Mouse (Mus musculus) intestine, embryonic 14.5 days (tissue): ENCODE measurements around the gene Col19a1. TPM values are rescaled to one million over a fixed set of nuclear protein-coding genes. Genes with fewer than 3 reads are reported as not detected.
"Not testable (repeated sequence)": the region's sequence is repeated elsewhere in the genome, so short reads cannot be mapped to it uniquely, and the experiment has no call there.

Experiments used
- ATAC-seq: fragments of 200-750 bp; cut with Nextera tagmentation; replicated peaks from 2 replicates; pipeline ENCODE4 v1.8.0; 2017; ENCODE audit warnings: low read depth, moderate number of reproducible peaks, moderate TSS enrichment, moderate library complexity; ENCODE audit not compliant: low FRiP score, low TSS enrichment
- DNase-seq: peaks from one replicate; pipeline ENCODE4 v3.0.0-alpha.2; 2018; ENCODE audit warnings: low spot score
- H3K27ac ChIP-seq: fragments of 300-500 bp; sonication (generic); 2 replicates; pipeline ENCODE4 v1.5.1; 2014; ENCODE audit warnings: low read depth, mild to moderate bottlenecking, control low read depth
- H3K27me3 ChIP-seq: fragments of 300-500 bp; sonication (generic); replicated peaks from 2 replicates; pipeline ENCODE4 v1.6.1; 2014; ENCODE audit warnings: low read length, control low read depth; ENCODE audit not compliant: control insufficient read depth, insufficient read depth
- H3K36me3 ChIP-seq: fragments of 300-500 bp; sonication (generic); 2 replicates; pipeline ENCODE4 v1.6.1; 2014; ENCODE audit warnings: low read length, control low read depth; ENCODE audit not compliant: control insufficient read depth, insufficient read depth
- H3K4me1 ChIP-seq: fragments of 300-500 bp; sonication (generic); replicated peaks from 2 replicates; pipeline ENCODE4 v1.6.1; 2014; ENCODE audit warnings: low read length, control low read depth, mixed read lengths; ENCODE audit not compliant: control insufficient read depth, insufficient read depth
- H3K4me2 ChIP-seq: fragments of 300-500 bp; sonication (generic); 2 replicates; pipeline ENCODE4 v1.6.1; 2014; ENCODE audit warnings: low read length
- H3K4me3 ChIP-seq: fragments of 300-500 bp; sonication (generic); 2 replicates; pipeline ENCODE4 v1.5.1; 2014; ENCODE audit warnings: low read depth, low read length, control low read depth, mixed read lengths
- H3K9ac ChIP-seq: fragments of 300-500 bp; sonication (generic); 2 replicates; pipeline ENCODE4 v1.6.1; 2014; ENCODE audit warnings: mild to moderate bottlenecking, low read length
- H3K9me3 ChIP-seq: fragments of 300-500 bp; sonication (generic); 2 replicates; pipeline ENCODE4 v1.6.1; 2016; ENCODE audit warnings: low read length, control low read depth; ENCODE audit not compliant: control insufficient read depth
- WGBS: fragments of 180-500 bp; shearing (Covaris S2); extraction: QIAGEN DNeasy Blood & Tissue Kit; methylation state at CpG from one replicate; pipeline ENCODE4 v1.1.7; 2014; 5-methylcytosine and 5-hydroxymethylcytosine counted together
- polyA plus RNA-seq: library from polyadenylated mRNA; unstranded; fragments of >200 nt; fragmentation: Nextera tagmentation; extraction: Ambion mirVana; gene quantifications from 2 replicates; pipeline ENCODE4 v1.2.1, GENCODE M21; 2014

The Col19a1 gene
- polyA plus RNA-seq: 0.73 and 0.74 TPM in 2 replicates

GRCm38 (mm10) chr1:24587141-24587541 is at the start of gene Col19a1:
Col19a1 (minus strand) TSS chr1:24587472.
- no peak for ATAC-seq
- DNase-seq: peak; percentile 62
- WGBS: 2% methylated on average over 22 of the region's 22 CpGs
- peak within 1 kb of the TSS; percentile 97 for H3K4me2 ChIP-seq
- H3K27ac ChIP-seq: no peak within 1 kb of the TSS
- no peaks in the 10 kb centered on the region for H3K9me3 ChIP-seq
- H3K27me3 ChIP-seq: peaks cover 67% of the 10 kb centered on the region
- no peaks in the 10 kb centered on the region for H3K36me3 ChIP-seq
- H3K9ac ChIP-seq: peak within 1 kb of the TSS; percentile 48; the same call in 1 of the 2 replicates
- 0 out of 2 replicates have a peak, but pooled peaks cover 6% of the 10 kb centered on the region for H3K4me1 ChIP-seq
- H3K4me3 ChIP-seq: peak within 1 kb of the TSS; percentile 55

GRCm38 (mm10) chr1:24633553-24634132 is 46.4 kb upstream of the Col19a1 start:
- DNase-seq (peak; percentile 52), ATAC-seq (no peak)
- H3K4me2 ChIP-seq: peak overlapping the region; percentile 20; the same call in 1 of the 2 replicates
- H3K36me3 ChIP-seq: no peaks in the 10 kb centered on the region
- no peak overlapping the region for H3K4me3 ChIP-seq
- WGBS: 34% methylated on average over 14 of the region's 14 CpGs
- H3K9ac ChIP-seq: no peak overlapping the region
- H3K27ac ChIP-seq: no peak overlapping the region
- no peaks in the 10 kb centered on the region for H3K4me1 ChIP-seq
- H3K27me3 ChIP-seq: no peaks in the 10 kb centered on the region
- no peaks in the 10 kb centered on the region for H3K9me3 ChIP-seq

GRCm38 (mm10) chr1:24612556-24612955 is 25.3 kb upstream of the Col19a1 start:
- H3K27ac ChIP-seq, ATAC-seq: not testable (repeated sequence)
- WGBS: under 1% methylated on average over 1 of the region's 2 CpGs

DNA sequence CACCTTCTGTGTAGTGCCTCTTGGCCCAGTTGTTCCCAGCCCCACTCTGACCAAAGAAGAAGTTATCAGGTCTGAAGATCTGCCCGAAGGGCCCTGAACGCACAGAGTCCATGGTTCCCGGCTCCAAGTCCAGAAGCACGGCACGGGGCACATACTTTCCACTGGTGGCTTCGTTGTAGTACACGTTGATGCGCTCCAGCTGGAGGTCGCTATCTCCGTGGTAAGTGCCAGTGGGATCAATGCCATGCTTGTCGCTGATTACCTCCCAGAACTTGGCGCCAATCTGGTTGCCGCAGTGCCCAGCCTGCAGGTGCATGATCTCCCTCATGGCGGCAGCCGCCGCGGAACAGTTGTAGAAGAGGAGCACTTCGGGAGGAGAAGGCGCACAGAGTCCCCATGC is 7.8 kb upstream of the Col19a1 start:
- ATAC-seq (no peak), DNase-seq (no peak)
- Histone ChIP-seq H3K27ac (no peak overlapping the region), H3K9me3 (no peaks in the 10 kb centered on the region), H3K9ac (no peak overlapping the region), H3K4me3 (no peak overlapping the region), H3K4me2 (no peak overlapping the region), H3K4me1 (no peaks in the 10 kb centered on the region), H3K36me3 (no peaks in the 10 kb centered on the region), H3K27me3 (0 out of 2 replicates have a peak, but pooled peaks cover 3% of the 10 kb centered on the region)
- 96% methylated on average over 19 of the region's 19 CpGs for WGBS

More at GRCm38 (mm10) chr1:24612556-24612955, 25.3 kb upstream of the Col19a1 start:
- H3K9me3 ChIP-seq, H3K27me3 ChIP-seq, DNase-seq, H3K36me3 ChIP-seq, H3K9ac ChIP-seq, H3K4me3 ChIP-seq, H3K4me2 ChIP-seq, H3K4me1 ChIP-seq: not testable (repeated sequence)

GRCm38 (mm10) chr1:24586370-24587140 is 717 bp downstream of the Col19a1 start:
- Histone ChIP-seq H3K9ac (peak overlapping the region; percentile 48; the same call in 1 of the 2 replicates), H3K27me3 (peaks cover 67% of the 10 kb centered on the region), H3K9me3 (no peaks in the 10 kb centered on the region), H3K4me1 (0 out of 2 replicates have a peak, but pooled peaks cover 6% of the 10 kb centered on the region), H3K4me3 (peak overlapping the region; percentile 55), H3K4me2 (peak overlapping the region; percentile 97), H3K36me3 (no peaks in the 10 kb centered on the region), H3K27ac (no peak overlapping the region)
- ATAC-seq: peak; percentile 76
- under 1% methylated on average over 72 of the region's 72 CpGs for WGBS
- peak; percentile 67 for DNase-seq

DNA sequence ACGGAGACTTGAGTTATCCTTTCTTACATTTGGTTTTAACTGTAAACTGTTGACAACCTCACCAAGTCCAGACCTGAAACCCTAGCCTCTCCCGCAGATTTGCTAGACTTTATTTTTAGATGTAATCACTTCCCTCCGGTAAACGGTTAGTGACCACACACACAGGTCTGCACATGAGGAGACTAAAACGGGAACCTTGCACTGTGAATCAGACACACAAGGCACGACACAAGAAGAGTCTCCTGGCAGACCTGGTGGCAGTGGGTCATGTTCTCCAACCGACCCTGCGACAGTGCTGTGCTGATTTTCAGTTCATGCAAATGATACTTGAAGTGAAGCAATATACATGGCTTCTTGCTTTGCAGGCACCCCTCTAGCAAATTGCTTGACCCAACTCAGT is 14.7 kb downstream of the Col19a1 start:
- ATAC-seq (no peak), DNase-seq (no peak)
- H3K36me3 ChIP-seq: no peaks in the 10 kb centered on the region
- H3K4me3 ChIP-seq: no peak overlapping the region
- no peaks in the 10 kb centered on the region for H3K27me3 ChIP-seq
- H3K4me2 ChIP-seq: no peak overlapping the region
- H3K9ac ChIP-seq: no peak overlapping the region
- H3K9me3 ChIP-seq: no peaks in the 10 kb centered on the region
- 60% methylated on average over 8 of the region's 8 CpGs for WGBS
- no peak overlapping the region for H3K27ac ChIP-seq
- no peaks in the 10 kb centered on the region for H3K4me1 ChIP-seq

DNA sequence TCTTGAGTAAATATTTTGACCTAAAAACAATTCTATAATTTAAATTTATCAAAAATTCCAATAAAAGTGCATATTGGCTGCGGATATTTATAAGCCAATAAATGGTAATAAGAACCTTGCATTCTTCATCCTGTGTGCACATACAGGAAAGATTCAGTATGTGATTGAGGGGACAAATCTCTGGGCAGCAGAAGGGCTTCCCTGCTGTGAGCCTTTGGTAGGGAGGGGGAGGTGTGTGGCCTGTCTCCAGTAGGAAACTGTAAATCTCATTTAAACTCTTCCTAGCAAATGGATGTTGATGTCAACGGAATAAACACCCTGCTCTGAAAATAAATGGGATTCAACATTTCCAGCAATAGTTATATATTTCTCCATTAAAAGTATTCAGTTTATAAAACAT is 23.2 kb downstream of the Col19a1 start:
- H3K4me1 ChIP-seq: no peaks in the 10 kb centered on the region
- H3K9me3 ChIP-seq: no peaks in the 10 kb centered on the region
- no peaks in the 10 kb centered on the region for H3K36me3 ChIP-seq
- DNase-seq (no peak), ATAC-seq (no peak)
- no peak overlapping the region for H3K27ac ChIP-seq
- H3K27me3 ChIP-seq: no peaks in the 10 kb centered on the region
- H3K4me2 ChIP-seq: no peak overlapping the region
- WGBS: 46% methylated on average over 2 of the region's 2 CpGs
- no peak overlapping the region for H3K9ac ChIP-seq
- no peak overlapping the region for H3K4me3 ChIP-seq

- ATAC-seq: no peak
- H3K9ac ChIP-seq: no peak overlapping the region
- no peaks in the 10 kb centered on the region for H3K36me3 ChIP-seq
- 47% methylated on average over 10 of the region's 10 CpGs for WGBS
- no peak for DNase-seq
- H3K4me3 ChIP-seq: no peak overlapping the region
- H3K4me2 ChIP-seq: no peak overlapping the region; the same call in 1 of the 2 replicates
- no peak overlapping the region for H3K27ac ChIP-seq
- H3K4me1 ChIP-seq: no peaks in the 10 kb centered on the region
- H3K9me3 ChIP-seq: no peaks in the 10 kb centered on the region
- H3K27me3 ChIP-seq: no peaks in the 10 kb centered on the region
Measured at GRCm38 (mm10) chr1:24558005-24558404, 29.3 kb downstream of the Col19a1 start.
